Mouse (Mus musculus) hindbrain, embryonic 11.5 days (tissue): ENCODE measurements around the gene Sox15. TPM values are rescaled to one million over a fixed set of nuclear protein-coding genes. Genes with fewer than 3 reads are reported as not detected.

Experiments
- ATAC-seq: fragments of 200-750 bp; cut with Nextera tagmentation; 2 replicates; pipeline ENCODE4 v1.8.0; 2017; ENCODE audit warnings: mild to moderate bottlenecking, moderate TSS enrichment, moderate library complexity; ENCODE audit not compliant: low FRiP score
- DNase-seq: peaks from one replicate; pipeline ENCODE4 v3.0.0-alpha.2; 2015; ENCODE audit warnings: low spot score
- H3K27ac ChIP-seq: fragments of 300-500 bp; sonication (generic); 2 replicates; pipeline ENCODE4 v1.5.1; 2014; ENCODE audit warnings: mild to moderate bottlenecking, low read depth, low read length
- H3K27me3 ChIP-seq: fragments of 300-500 bp; sonication (generic); 2 replicates; pipeline ENCODE4 v1.6.1; 2014; ENCODE audit warnings: mild to moderate bottlenecking, low read length, moderate library complexity, mixed read lengths; ENCODE audit not compliant: control insufficient read depth, insufficient read depth
- H3K36me3 ChIP-seq: fragments of 300-500 bp; sonication (generic); 2 replicates; pipeline ENCODE4 v1.6.1; 2014; ENCODE audit warnings: mild to moderate bottlenecking, low read length, moderate library complexity, mixed read lengths; ENCODE audit not compliant: control insufficient read depth, insufficient read depth
- H3K4me1 ChIP-seq: fragments of 300-500 bp; sonication (generic); replicated peaks from 2 replicates; pipeline ENCODE4 v1.6.1; 2014; ENCODE audit warnings: low read length, mixed read lengths; ENCODE audit not compliant: control insufficient read depth, insufficient read depth
- H3K4me2 ChIP-seq: fragments of 300-500 bp; sonication (generic); replicated peaks from 2 replicates; pipeline ENCODE4 v1.6.1; 2014; ENCODE audit warnings: mild to moderate bottlenecking, low read depth, low read length
- H3K4me3 ChIP-seq: fragments of 300-500 bp; sonication (generic); 2 replicates; pipeline ENCODE4 v1.5.1; 2014; ENCODE audit warnings: low read depth, low read length
- H3K9ac ChIP-seq: fragments of 300-500 bp; sonication (generic); 2 replicates; pipeline ENCODE4 v1.6.1; 2014; ENCODE audit warnings: low read depth, low read length
- H3K9me3 ChIP-seq: fragments of 300-500 bp; sonication (generic); 2 replicates; pipeline ENCODE4 v1.6.1; 2016; ENCODE audit warnings: low read length; ENCODE audit not compliant: control insufficient read depth
- WGBS: fragments of 180-500 bp; shearing (Covaris S2); extraction: QIAGEN DNeasy Blood & Tissue Kit; methylation state at CpG from one replicate; pipeline ENCODE4 v1.1.7; 2014; 5-methylcytosine and 5-hydroxymethylcytosine counted together
- polyA plus RNA-seq: library from polyadenylated mRNA; unstranded; fragments of >200 nt; fragmentation: Nextera tagmentation; extraction: Ambion mirVana; gene quantifications from 2 replicates; pipeline ENCODE4 v1.2.1, GENCODE M21; 2014

Sox15 gene
- polyA plus RNA-seq, 1 experiment from 2014 or later = not detected

DNA sequence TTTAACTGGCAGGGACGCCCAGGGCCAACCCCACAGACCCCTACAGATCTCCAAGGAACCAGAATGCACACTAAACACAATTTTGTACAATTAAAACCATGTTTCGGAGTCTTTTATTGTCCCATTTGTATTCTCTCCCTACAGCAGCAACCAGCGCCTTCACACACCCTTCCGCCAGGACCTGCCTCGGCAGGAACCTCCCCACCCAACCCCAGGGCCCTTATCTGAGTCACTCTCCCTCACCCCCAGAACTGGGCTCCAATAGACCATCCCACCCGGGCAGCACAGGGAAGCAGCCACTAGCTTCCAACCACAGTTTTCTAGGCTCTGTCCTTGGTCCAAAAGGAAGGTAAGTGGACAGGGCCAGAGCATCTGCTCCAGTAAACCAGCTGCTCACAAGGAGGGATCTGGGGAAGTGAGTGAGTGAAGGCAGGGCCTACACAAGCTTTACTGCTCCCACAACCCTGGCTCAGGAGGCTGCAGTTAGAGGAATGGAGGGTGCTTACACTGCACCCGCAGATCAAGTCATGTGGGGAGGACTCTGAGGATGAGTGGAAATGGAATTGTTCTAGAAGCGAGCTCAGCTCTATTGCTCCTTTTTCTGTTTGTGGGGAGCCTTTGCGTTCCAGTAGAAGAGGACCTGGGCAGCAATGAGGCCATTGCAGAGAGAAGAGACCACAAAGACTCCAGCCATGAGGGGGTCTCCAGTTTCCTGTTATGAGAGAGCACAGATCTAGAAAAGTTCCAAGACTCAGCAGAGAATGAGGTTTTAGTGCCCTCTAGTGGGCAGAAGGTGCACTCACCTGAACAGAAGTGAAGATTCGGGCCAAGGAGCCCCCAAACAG is 1.7 kb downstream of the Sox15 start:
- WGBS = 82% methylated on average over 10 of the region's 10 CpGs
- Histone ChIP-seq H3K4me1 (no peaks in the 10 kb centered on the region; the same call in 1 of the 2 replicates), H3K9me3 (no peaks in the 10 kb centered on the region), H3K27ac (peak overlapping the region; percentile 14; the same call in 1 of the 2 replicates), H3K9ac (no peak overlapping the region), H3K4me3 (no peak overlapping the region), H3K36me3 (peaks cover 11% of the 10 kb centered on the region), H3K4me2 (no peak overlapping the region), H3K27me3 (no peaks in the 10 kb centered on the region)
- DNase-seq (peak; percentile 80), ATAC-seq (no peak)

DNA sequence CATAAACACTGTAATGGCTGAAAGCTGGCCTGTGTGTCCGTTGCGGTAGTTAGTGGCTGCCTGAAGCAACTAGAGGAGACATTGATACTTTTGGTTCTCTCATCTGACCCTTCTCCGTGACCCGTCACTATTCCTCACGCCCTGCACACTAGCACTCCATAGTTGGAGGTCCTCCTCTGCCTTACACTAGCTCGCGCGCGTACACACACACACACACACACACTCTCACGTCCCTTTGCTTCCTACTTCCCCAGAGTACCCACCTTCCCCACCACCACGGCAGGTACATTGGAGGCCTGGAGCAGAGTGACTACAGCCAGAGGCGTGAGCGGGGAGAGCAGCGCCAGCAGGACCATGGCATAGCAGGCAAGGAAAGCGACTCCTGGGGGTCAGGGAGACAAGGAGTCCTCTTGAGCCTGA is 2.4 kb downstream of the Sox15 start:
- no peaks in the 10 kb centered on the region for H3K9me3 ChIP-seq
- no peak overlapping the region for H3K4me2 ChIP-seq
- no peak for ATAC-seq
- no peaks in the 10 kb centered on the region; the same call in 1 of the 2 replicates for H3K4me1 ChIP-seq
- WGBS = 84% methylated on average over 15 of the region's 15 CpGs
- H3K27ac ChIP-seq = no peak overlapping the region
- no peak overlapping the region for H3K4me3 ChIP-seq
- H3K9ac ChIP-seq = no peak overlapping the region
- DNase-seq = no peak
- H3K36me3 ChIP-seq = peaks cover 8% of the 10 kb centered on the region
- H3K27me3 ChIP-seq = no peaks in the 10 kb centered on the region

DNA sequence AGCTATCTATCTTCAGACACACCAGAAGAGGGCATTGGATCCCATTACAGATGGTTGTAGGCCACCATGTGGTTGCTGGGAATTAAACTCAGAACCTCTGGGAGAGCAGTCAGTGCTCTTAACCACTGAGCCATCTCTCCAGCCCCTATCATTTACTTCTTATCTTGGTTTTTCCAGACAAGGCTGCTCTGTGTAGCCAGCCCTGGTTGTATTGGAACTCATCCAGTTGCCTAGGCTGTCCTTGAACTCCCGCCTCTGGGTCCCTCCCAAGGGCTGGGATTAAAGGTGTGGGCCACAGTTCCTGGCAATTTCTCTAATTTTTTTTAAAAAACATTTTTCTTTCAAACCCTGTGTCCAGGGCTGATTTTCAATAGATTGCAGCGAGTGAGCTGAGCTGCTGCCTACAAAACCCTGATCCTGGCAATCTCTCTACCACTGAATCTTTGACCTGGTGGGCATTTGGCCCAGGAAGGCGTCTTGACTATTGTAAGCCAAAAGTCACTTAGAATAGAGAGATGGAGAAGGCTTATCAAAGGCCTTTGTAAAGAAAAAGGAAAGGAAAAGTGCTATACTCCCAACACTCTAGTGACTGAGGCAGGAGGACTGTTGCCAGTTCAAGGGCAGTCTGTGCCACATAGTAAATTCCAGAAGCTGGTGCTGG is 6.2 kb downstream of the Sox15 start:
- no peaks in the 10 kb centered on the region for H3K27me3 ChIP-seq
- no peaks in the 10 kb centered on the region for H3K9me3 ChIP-seq
- no peak for ATAC-seq
- H3K4me3 ChIP-seq = peak overlapping the region; percentile 50
- WGBS = 80% methylated on average over 3 of the region's 3 CpGs
- peaks cover 4% of the 10 kb centered on the region; the same call in 1 of the 2 replicates for H3K4me1 ChIP-seq
- peak overlapping the region; percentile 67 for H3K9ac ChIP-seq
- DNase-seq = no peak
- peak overlapping the region; percentile 38 for H3K4me2 ChIP-seq
- peaks cover 9% of the 10 kb centered on the region; the same call in 1 of the 2 replicates for H3K36me3 ChIP-seq
- H3K27ac ChIP-seq = peak overlapping the region; percentile 79; the same call in 1 of the 2 replicates

DNA sequence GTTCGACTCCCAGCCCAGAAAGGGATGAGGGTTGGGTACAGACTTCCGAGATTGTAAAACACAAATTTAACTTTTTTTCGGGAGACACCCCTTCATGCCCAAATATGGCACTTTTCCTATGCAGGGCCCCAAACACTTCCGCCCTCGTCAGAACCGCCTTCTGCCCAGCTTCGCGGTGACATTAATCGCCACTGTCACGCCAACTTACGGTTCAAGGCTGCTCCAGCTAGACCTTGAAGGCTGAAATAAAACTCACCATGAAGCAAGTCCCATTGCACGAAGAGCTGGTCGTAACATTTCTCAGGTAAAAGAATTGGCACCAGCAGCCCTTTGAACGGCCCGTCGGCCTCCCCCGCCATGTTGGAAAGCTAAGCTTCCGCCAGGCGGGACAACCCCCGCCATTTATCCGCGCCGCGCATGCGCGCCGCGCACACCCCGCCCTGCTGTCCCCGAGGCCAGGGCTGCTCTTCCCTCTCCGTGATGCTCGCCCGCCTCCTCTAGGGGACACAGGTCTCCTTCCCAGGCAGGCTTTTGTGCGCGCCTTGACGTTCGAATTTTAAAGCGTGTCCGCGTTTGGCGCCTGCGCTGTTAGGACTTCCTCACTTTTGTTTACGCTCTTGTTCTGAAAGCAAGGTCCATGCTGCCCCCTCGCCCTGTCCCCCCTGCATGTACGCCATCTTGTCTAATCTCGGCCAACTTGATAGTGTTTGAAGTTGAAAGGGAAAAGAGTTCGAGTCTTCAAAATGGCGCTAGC is 7.3 kb downstream of the Sox15 start, which contains the start of gene Mpdu1:
TSS of gene Mpdu1 (minus strand) at position 430 of the 754 bp plus-strand sequence.
- H3K4me3 ChIP-seq = peak within 1 kb of the TSS; percentile 50
- peak within 1 kb of the TSS; percentile 79 for H3K27ac ChIP-seq
- H3K9me3 ChIP-seq = no peaks in the 10 kb centered on the region
- peak within 1 kb of the TSS; percentile 67 for H3K9ac ChIP-seq
- peaks cover 9% of the 10 kb centered on the region; the same call in 1 of the 2 replicates for H3K36me3 ChIP-seq
- H3K4me1 ChIP-seq = peaks cover 4% of the 10 kb centered on the region; the same call in 1 of the 2 replicates
- peak; percentile 95 for ATAC-seq
- H3K4me2 ChIP-seq = peak within 1 kb of the TSS; percentile 38
- DNase-seq = peak; percentile 97
- H3K27me3 ChIP-seq = no peaks in the 10 kb centered on the region
- under 1% methylated on average over 48 of the region's 48 CpGs for WGBS

DNA sequence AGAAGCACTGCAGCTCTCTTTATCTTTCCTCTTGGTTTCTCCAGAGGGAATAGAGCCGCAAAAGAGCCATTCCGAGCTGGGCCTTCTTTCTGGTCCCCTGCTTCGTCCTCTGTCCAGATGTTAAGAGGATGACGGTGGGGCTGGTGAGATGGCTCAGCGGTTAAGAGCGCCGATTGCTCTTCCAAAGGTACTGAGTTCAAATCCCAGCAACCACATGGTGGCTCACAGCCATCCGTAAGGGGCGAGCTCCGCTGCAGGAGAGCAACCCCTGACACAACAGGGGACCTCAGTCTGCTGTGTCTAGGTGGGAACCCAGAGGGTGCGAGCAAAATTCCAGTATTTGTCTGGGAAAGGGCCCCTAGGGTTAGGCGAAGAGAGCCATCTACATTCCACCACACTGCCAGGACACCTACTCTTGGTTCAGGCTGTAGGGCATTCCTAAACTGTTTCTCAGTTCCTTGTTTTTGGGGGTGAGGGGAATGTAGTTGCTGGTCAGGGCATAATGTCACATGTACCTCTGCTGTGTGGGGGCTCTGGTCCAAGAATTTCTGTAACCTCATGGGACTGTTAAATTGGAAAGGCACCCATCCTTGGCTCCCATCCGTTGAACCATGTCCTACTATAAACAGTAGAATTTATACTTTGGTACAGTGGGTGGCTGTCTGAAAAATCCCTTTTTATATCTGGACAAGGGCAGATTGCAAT is 8.0 kb downstream of the Sox15 start:
- DNase-seq (no peak), ATAC-seq (peak; percentile 28)
- Histone ChIP-seq H3K36me3 (peaks cover 10% of the 10 kb centered on the region), H3K4me1 (peaks cover 4% of the 10 kb centered on the region; the same call in 1 of the 2 replicates), H3K4me3 (peak overlapping the region; percentile 50; the same call in 1 of the 2 replicates), H3K27me3 (no peaks in the 10 kb centered on the region), H3K27ac (peak overlapping the region; percentile 79), H3K9me3 (no peaks in the 10 kb centered on the region), H3K4me2 (peak overlapping the region; percentile 38), H3K9ac (peak overlapping the region; percentile 8; the same call in 1 of the 2 replicates)
- 70% methylated on average over 13 of the region's 13 CpGs for WGBS

DNA sequence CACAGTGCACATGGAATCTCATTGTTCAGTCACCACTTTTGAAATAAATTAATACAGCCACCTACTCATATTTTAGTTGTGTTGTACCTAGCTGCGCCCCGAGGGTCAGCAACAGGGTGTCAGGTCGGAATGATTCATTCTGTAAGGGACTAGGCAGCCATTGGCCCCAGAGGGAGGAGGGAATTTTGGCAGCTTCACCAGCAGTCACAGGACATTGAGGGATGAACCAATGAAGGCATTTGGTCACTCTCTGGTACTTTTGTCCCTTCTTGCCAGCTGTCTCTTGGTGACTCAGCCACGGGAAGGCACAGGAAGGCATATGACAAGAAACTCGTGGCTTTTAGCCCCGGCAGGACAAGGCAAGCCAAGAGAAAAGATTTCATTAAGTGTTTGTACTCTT is 8.7 kb downstream of the Sox15 start:
- H3K9ac ChIP-seq = no peak overlapping the region
- H3K9me3 ChIP-seq = no peaks in the 10 kb centered on the region
- peaks cover 4% of the 10 kb centered on the region; the same call in 1 of the 2 replicates for H3K4me1 ChIP-seq
- ATAC-seq (no peak), DNase-seq (no peak)
- WGBS = 92% methylated on average over 6 of the region's 6 CpGs
- H3K4me3 ChIP-seq = no peak overlapping the region
- peak overlapping the region; percentile 79; the same call in 1 of the 2 replicates for H3K27ac ChIP-seq
- no peak overlapping the region for H3K4me2 ChIP-seq
- peaks cover 15% of the 10 kb centered on the region for H3K36me3 ChIP-seq
- no peaks in the 10 kb centered on the region for H3K27me3 ChIP-seq

DNA sequence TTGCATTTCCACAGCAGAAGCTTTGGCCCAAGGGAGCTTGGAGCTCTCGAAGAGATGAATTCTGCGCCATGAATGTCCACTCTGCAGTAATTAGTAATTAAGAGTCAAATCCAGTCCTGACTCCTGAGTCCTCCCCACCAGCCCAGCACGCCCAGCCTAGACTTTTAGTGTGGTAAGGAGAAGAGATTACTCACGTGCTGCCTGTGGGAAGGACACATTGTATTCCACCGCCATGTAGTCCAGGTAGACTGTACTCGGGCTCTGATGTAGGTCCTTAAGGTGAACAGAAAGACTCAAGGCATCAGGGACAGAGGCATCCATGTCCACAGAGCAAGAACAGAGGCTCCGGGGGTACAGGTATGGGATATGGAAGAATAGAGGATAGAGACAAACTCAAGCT is 9.7 kb downstream of the Sox15 start:
- H3K27ac ChIP-seq = no peak overlapping the region
- H3K9me3 ChIP-seq = no peaks in the 10 kb centered on the region
- WGBS = 95% methylated on average over 7 of the region's 7 CpGs
- H3K27me3 ChIP-seq = no peaks in the 10 kb centered on the region
- H3K4me1 ChIP-seq = peaks cover 4% of the 10 kb centered on the region; the same call in 1 of the 2 replicates
- H3K4me2 ChIP-seq = no peak overlapping the region
- no peak for ATAC-seq
- H3K36me3 ChIP-seq = peaks cover 19% of the 10 kb centered on the region
- DNase-seq = no peak
- 0 out of 2 replicates have a peak overlapping the region, but pooled peaks have one; percentile 6 for H3K4me3 ChIP-seq
- H3K9ac ChIP-seq = no peak overlapping the region
